8 mouse cellular contexts compared by ENCODE assay signal in the genomic region with DNA sequence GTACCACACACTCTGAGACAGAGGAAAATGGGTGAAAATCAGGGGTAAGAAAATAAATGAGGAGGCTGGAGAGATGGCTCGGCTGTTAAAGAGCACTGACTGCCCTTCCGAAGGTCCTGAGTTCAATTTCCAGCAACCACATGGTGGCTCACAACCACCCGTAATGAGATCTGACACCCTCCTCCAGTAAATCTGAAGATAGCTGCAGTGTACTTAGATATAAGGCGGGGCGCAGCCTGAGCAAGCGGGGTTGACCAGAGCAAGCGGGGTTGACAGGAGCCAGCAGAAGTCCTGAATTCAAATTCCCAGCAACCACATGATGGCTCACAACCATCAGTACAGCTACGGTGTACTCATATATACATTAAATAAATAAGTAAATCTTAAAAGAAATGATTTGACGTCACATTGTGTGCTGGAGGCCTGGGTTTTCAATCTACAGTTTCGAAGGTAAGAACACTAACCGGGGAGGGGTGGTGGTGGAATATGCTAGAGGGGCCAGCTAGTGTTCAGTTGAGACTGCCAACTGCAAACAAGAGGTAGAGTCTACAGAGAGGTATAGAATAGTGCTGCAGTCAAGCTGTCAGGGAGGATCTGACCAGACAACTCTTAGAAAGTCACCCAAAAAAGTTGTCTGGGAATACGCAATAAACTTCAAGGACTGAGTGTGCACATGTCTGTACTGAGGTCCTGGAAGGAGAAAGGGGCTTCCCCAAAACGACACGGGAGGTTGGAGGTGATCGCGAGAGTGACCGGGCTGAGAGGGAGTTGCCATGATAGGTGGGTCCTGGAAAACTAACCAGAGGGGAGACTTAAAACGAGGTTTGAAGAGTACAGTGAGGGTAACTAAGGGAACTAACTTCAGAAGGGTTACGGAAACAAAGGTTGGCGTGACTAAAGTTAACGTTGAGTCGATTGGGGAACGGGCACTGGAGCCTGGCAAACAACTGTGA. TPM values are rescaled to one million over a fixed set of nuclear protein-coding genes. Genes with fewer than 3 reads are reported as not detected.
DNase-seq lines count a peak whose midpoint lies in the region; ATAC-seq and TF ChIP-seq lines count a peak whose summit lies in the region.

No protein-coding gene starts in this region.

- H3K27ac ChIP-seq in CH12.LX (ENCODE audit: insufficient read depth, low read depth), result peak overlapping the region; percentile 91
- H3K27ac ChIP-seq in embryonic facial prominence, embryonic 15.5 days (replicated peaks), result peak overlapping the region; percentile 83
- H3K27ac ChIP-seq in intestine, embryonic 15.5 days, result peak overlapping the region; percentile 49; the same call in 1 of the 2 replicates
- peak overlapping the region; percentile 67 for H3K27ac ChIP-seq in midbrain, embryonic 14.5 days (replicated peaks; ENCODE audit: low read depth, low read length)

- peak overlapping the region; percentile 74 for H3K4me2 ChIP-seq in CH12.LX (ENCODE audit: insufficient read depth, low read depth, poor library complexity, severe bottlenecking)
- H3K4me2 ChIP-seq in embryonic facial prominence, embryonic 15.5 days (replicated peaks), result peak overlapping the region; percentile 65
- peak overlapping the region; percentile 75 for H3K4me2 ChIP-seq in intestine, embryonic 15.5 days (replicated peaks)
- H3K4me2 ChIP-seq in midbrain, embryonic 14.5 days (ENCODE audit: low read length), result peak overlapping the region; percentile 81

- in situ Hi-C loops in CH12.LX (cut with MboI; ENCODE audit: low pct_ligation_motif_present, low pct_unique_long_range_greater_than_20kb, low sequenced_read_pairs), result no loop called here

- H3K9me3 ChIP-seq in CH12.LX (replicated peaks; ENCODE audit: low read length), result no peaks in the 10 kb centered on the region
- no peaks in the 10 kb centered on the region for H3K9me3 ChIP-seq in embryonic facial prominence, embryonic 15.5 days (replicated peaks)
- no peaks in the 10 kb centered on the region for H3K9me3 ChIP-seq in intestine, embryonic 15.5 days
- no peaks in the 10 kb centered on the region for H3K9me3 ChIP-seq in midbrain, embryonic 14.5 days (ENCODE audit: control insufficient read depth, low read length)

- dilution Hi-C loops in CH12.LX (cut with MboI; ENCODE audit: extremely low pct_ligation_motif_present, extremely low pct_unique_long_range_greater_than_20kb, low sequenced_read_pairs), result no loop called here

- H3K4me1 ChIP-seq in CH12.LX (ENCODE audit: control insufficient read depth in 1 of 2, insufficient read depth in 2 of 2), result peaks cover 5 to 17% of the 10 kb centered on the region in 2 experiments
- H3K4me1 ChIP-seq in embryonic facial prominence, embryonic 15.5 days, result peaks cover 12% of the 10 kb centered on the region
- H3K4me1 ChIP-seq in intestine, embryonic 15.5 days (replicated peaks), result peaks cover 8% of the 10 kb centered on the region
- peaks cover 8% of the 10 kb centered on the region; the same call in 1 of the 2 replicates for H3K4me1 ChIP-seq in midbrain, embryonic 14.5 days (ENCODE audit: control insufficient read depth, insufficient read depth, low read length)

- no peaks in the 10 kb centered on the region for H3K27me3 ChIP-seq in CH12.LX (replicated peaks)
- H3K27me3 ChIP-seq in embryonic facial prominence, embryonic 15.5 days, result no peaks in the 10 kb centered on the region
- H3K27me3 ChIP-seq in intestine, embryonic 15.5 days (replicated peaks), result no peaks in the 10 kb centered on the region
- H3K27me3 ChIP-seq in midbrain, embryonic 14.5 days (ENCODE audit: control insufficient read depth, insufficient read depth, low read length), result no peaks in the 10 kb centered on the region

- peak; percentile 75 for TF ChIP-seq POLR2A in CH12.LX (IDR thresholded peaks at IDR 0.05; ENCODE audit: low read depth, low read length)

- H3K36me3 ChIP-seq in CH12.LX (replicated peaks in 1 of 2; ENCODE audit: control insufficient read depth in 1 of 2, insufficient read depth in 1 of 2, low read length in 1 of 2), result peaks cover 39 to 41% of the 10 kb centered on the region in 2 experiments
- peaks cover 39% of the 10 kb centered on the region for H3K36me3 ChIP-seq in embryonic facial prominence, embryonic 15.5 days
- H3K36me3 ChIP-seq in intestine, embryonic 15.5 days, result peaks cover 33% of the 10 kb centered on the region
- H3K36me3 ChIP-seq in midbrain, embryonic 14.5 days (ENCODE audit: control insufficient read depth, insufficient read depth, low read length), result peaks cover 35% of the 10 kb centered on the region

- H3K79me2 ChIP-seq in CH12.LX (replicated peaks; ENCODE audit: control insufficient read depth, extremely low read depth, insufficient read depth, poor library complexity, severe bottlenecking), result peaks cover 22% of the 10 kb centered on the region

- WGBS in embryonic facial prominence, embryonic 15.5 days, result 31% methylated on average over 23 of the region's 23 CpGs
- 32% methylated on average over 23 of the region's 23 CpGs for WGBS in intestine, embryonic 15.5 days
- WGBS in midbrain, embryonic 14.5 days, result 40% methylated on average over 23 of the region's 23 CpGs

- no peak for DNase-seq in frontal cortex, adult 2 months (ENCODE audit: extremely low spot score in 1 of 2, low spot score in 1 of 2)
- DNase-seq in CH12.LX (ENCODE audit: extremely low read depth), result peak; percentile 92
- no peak for DNase-seq in midbrain, embryonic 14.5 days
- no peak for DNase-seq in cerebellum, postnatal 25 days
- no peak for DNase-seq in layer of hippocampus, adult 18-20 months (ENCODE audit: low spot score in 2 of 2)

- 0 out of 2 replicates have a peak, but pooled peaks have one; percentile 1 for ATAC-seq in frontal cortex, adult (ENCODE audit: low TSS enrichment)
- no peak for ATAC-seq in embryonic facial prominence, embryonic 15.5 days (ENCODE audit: insufficient number of reproducible peaks, low FRiP score, low TSS enrichment, low read depth)
- ATAC-seq in intestine, embryonic 15.5 days, result peak; percentile 69
- ATAC-seq in midbrain, embryonic 14.5 days (ENCODE audit: low FRiP score, low TSS enrichment), result peak; percentile 53

- H3K4me3 ChIP-seq in CH12.LX (replicated peaks in 1 of 3; ENCODE audit: low read depth in 2 of 3, low read length in 2 of 3, poor library complexity in 1 of 3), result peak overlapping the region; percentile 80 to 97 (median 83)
- H3K4me3 ChIP-seq in embryonic facial prominence, embryonic 15.5 days (replicated peaks), result peak overlapping the region; percentile 70
- H3K4me3 ChIP-seq in intestine, embryonic 15.5 days (replicated peaks), result peak overlapping the region; percentile 75
- peak overlapping the region; percentile 65 for H3K4me3 ChIP-seq in midbrain, embryonic 14.5 days (replicated peaks; ENCODE audit: low read depth, low read length)

- no peak for TF ChIP-seq EP300 in CH12.LX (IDR thresholded peaks at IDR 0.05; ENCODE audit: low read length)

- no peak for TF ChIP-seq RAD21 in CH12.LX (IDR thresholded peaks at IDR 0.05; ENCODE audit: low read depth, low read length)

- H3K9ac ChIP-seq in CH12.LX (ENCODE audit: insufficient read depth, low read depth), result peak overlapping the region; percentile 93
- H3K9ac ChIP-seq in embryonic facial prominence, embryonic 15.5 days, result peak overlapping the region; percentile 71
- peak overlapping the region; percentile 87 for H3K9ac ChIP-seq in intestine, embryonic 15.5 days
- peak overlapping the region; percentile 73 for H3K9ac ChIP-seq in midbrain, embryonic 14.5 days (replicated peaks; ENCODE audit: low read length)

- TF ChIP-seq CTCF in CH12.LX (conservative IDR thresholded peaks at IDR 0.05 in 1 of 2, IDR thresholded peaks at IDR 0.05 in 1 of 2; ENCODE audit: low read depth in 2 of 2, low read length in 2 of 2), result no peak

RNA-seq across cellular contexts. Expression of a gene that starts 0.8 kb away (rescaled TPM):
- 63.1 and 81.8 TPM in 2 replicates for polyA plus RNA-seq in frontal cortex, adult 2 months (2012; rRNA removed)
- total RNA-seq in CH12.LX (2012; rRNA removed), result 224 and 234 TPM in 2 replicates
- total RNA-seq in CH12.LX (2014; rRNA removed), result 110 and 143 TPM in 2 replicates
- 161 and 177 TPM in 2 replicates for polyA plus RNA-seq in CH12.LX (2012; ENCODE audit: insufficient read length, low read depth)
- polyA plus RNA-seq in embryonic facial prominence, embryonic 15.5 days (2015; fragmentation: Nextera tagmentation; extraction: Ambion mirVana), result 101 and 105 TPM in 2 replicates
- 113 and 129 TPM in 2 replicates for polyA plus RNA-seq in intestine, embryonic 15.5 days (2015; fragmentation: Nextera tagmentation; extraction: Ambion mirVana)
- 109 and 122 TPM in 2 replicates for polyA plus RNA-seq in midbrain, embryonic 14.5 days (2014; fragmentation: Nextera tagmentation; extraction: Ambion mirVana)
- 10 to 100 TPM; 55.2 to 57.5 TPM for total RNA-seq in layer of hippocampus, adult 18-20 months (2021)

RNA-seq across cellular contexts. Expression of a gene that starts 11.0 kb away (rescaled TPM):
- 1.1 and 1.3 TPM in 2 replicates for polyA plus RNA-seq in frontal cortex, adult 2 months (2012; rRNA removed)
- total RNA-seq in CH12.LX (2012; rRNA removed) (32.5 and 33.7 TPM in 2 replicates), CH12.LX (2014; rRNA removed) (32.4 and 34.0 TPM in 2 replicates)
- 42.4 and 44.7 TPM in 2 replicates for polyA plus RNA-seq in CH12.LX (2012; ENCODE audit: insufficient read length, low read depth)
- 5.1 and 5.2 TPM in 2 replicates for polyA plus RNA-seq in embryonic facial prominence, embryonic 15.5 days (2015; fragmentation: Nextera tagmentation; extraction: Ambion mirVana)
- 6.1 and 6.7 TPM in 2 replicates for polyA plus RNA-seq in intestine, embryonic 15.5 days (2015; fragmentation: Nextera tagmentation; extraction: Ambion mirVana)
- polyA plus RNA-seq in midbrain, embryonic 14.5 days (2014; fragmentation: Nextera tagmentation; extraction: Ambion mirVana), result 0.18 and 1.1 TPM in 2 replicates
- total RNA-seq in layer of hippocampus, adult 18-20 months (2021), result under 1 TPM; 0.84 to 0.92 TPM

RNA-seq across cellular contexts. Expression of a gene that starts 22.0 kb away (rescaled TPM):
- polyA plus RNA-seq in frontal cortex, adult 2 months (2012; rRNA removed), result 50.0 and 51.5 TPM in 2 replicates
- 2.7 and 3.3 TPM in 2 replicates for total RNA-seq in CH12.LX (2012; rRNA removed)
- 0.51 and 0.74 TPM in 2 replicates for total RNA-seq in CH12.LX (2014; rRNA removed)
- polyA plus RNA-seq in CH12.LX (2012; ENCODE audit: insufficient read length, low read depth), result 16.5 and 17.7 TPM in 2 replicates
- polyA plus RNA-seq in embryonic facial prominence, embryonic 15.5 days (2015; fragmentation: Nextera tagmentation; extraction: Ambion mirVana), result 19.6 and 20.8 TPM in 2 replicates
- 13.1 and 15.7 TPM in 2 replicates for polyA plus RNA-seq in intestine, embryonic 15.5 days (2015; fragmentation: Nextera tagmentation; extraction: Ambion mirVana)
- polyA plus RNA-seq in midbrain, embryonic 14.5 days (2014; fragmentation: Nextera tagmentation; extraction: Ambion mirVana), result 17.4 and 18.0 TPM in 2 replicates
- total RNA-seq in layer of hippocampus, adult 18-20 months (2021), result 10 to 100 TPM; 48.1 to 53.2 TPM

RNA-seq across cellular contexts. Expression of a gene that starts 31.0 kb away (rescaled TPM):
- polyA plus RNA-seq in frontal cortex, adult 2 months (2012; rRNA removed), result 2.0 and 3.2 TPM in 2 replicates
- total RNA-seq in CH12.LX (2012; rRNA removed) (0.13 and 0.42 TPM in 2 replicates), CH12.LX (2014; rRNA removed) (not detected in 2 replicates)
- 0.10 and 0.14 TPM in 2 replicates for polyA plus RNA-seq in CH12.LX (2012; ENCODE audit: insufficient read length, low read depth)
- 15.7 and 16.1 TPM in 2 replicates for polyA plus RNA-seq in embryonic facial prominence, embryonic 15.5 days (2015; fragmentation: Nextera tagmentation; extraction: Ambion mirVana)
- 7.5 and 8.1 TPM in 2 replicates for polyA plus RNA-seq in intestine, embryonic 15.5 days (2015; fragmentation: Nextera tagmentation; extraction: Ambion mirVana)
- polyA plus RNA-seq in midbrain, embryonic 14.5 days (2014; fragmentation: Nextera tagmentation; extraction: Ambion mirVana), result 0.92 and 1.2 TPM in 2 replicates
- 1 to 10 TPM; 1.5 to 2.0 TPM for total RNA-seq in layer of hippocampus, adult 18-20 months (2021)

RNA-seq across cellular contexts. Expression of a gene that starts 43.4 kb away (rescaled TPM):
- 0.10 and 0.13 TPM in 2 replicates for polyA plus RNA-seq in frontal cortex, adult 2 months (2012; rRNA removed)
- total RNA-seq in CH12.LX (2012; rRNA removed), result 1.3 and 2.6 TPM in 2 replicates
- 0.85 and 0.89 TPM in 2 replicates for total RNA-seq in CH12.LX (2014; rRNA removed)
- 0.65 and 0.83 TPM in 2 replicates for polyA plus RNA-seq in CH12.LX (2012; ENCODE audit: insufficient read length, low read depth)
- 0.05 and 0.07 TPM in 2 replicates for polyA plus RNA-seq in embryonic facial prominence, embryonic 15.5 days (2015; fragmentation: Nextera tagmentation; extraction: Ambion mirVana)
- polyA plus RNA-seq in intestine, embryonic 15.5 days (2015; fragmentation: Nextera tagmentation; extraction: Ambion mirVana), result 0.03 TPM in 1 of 2 replicates, not detected in the other
- polyA plus RNA-seq in midbrain, embryonic 14.5 days (2014; fragmentation: Nextera tagmentation; extraction: Ambion mirVana), result 0.04 TPM in 1 of 2 replicates, not detected in the other
- not detected for total RNA-seq in layer of hippocampus, adult 18-20 months (2021)
